Mouse (Mus musculus) E14TG2a.4 (cell line): ENCODE measurements around the gene Gm609.

ENCODE experiments used
- H3K27me3 ChIP-seq: 2 replicates; pipeline ENCODE4 v1.6.1; 2014; ENCODE audit warnings: low read length, control low read depth; ENCODE audit not compliant: insufficient read depth
- H3K36me3 ChIP-seq: 2 replicates; pipeline ENCODE4 v1.6.1; 2014; ENCODE audit warnings: low read length, control low read depth; ENCODE audit not compliant: insufficient read depth
- H3K4me1 ChIP-seq: replicated peaks from 2 replicates; pipeline ENCODE4 v1.6.1; 2014; ENCODE audit warnings: low read depth, low read length, control low read depth
- H3K4me3 ChIP-seq: replicated peaks from 2 replicates; pipeline ENCODE4 v1.5.1; 2014; ENCODE audit warnings: mild to moderate bottlenecking, low read length
- H3K9me3 ChIP-seq: 2 replicates; pipeline ENCODE4 v1.6.1; 2014; ENCODE audit warnings: low read length, control low read depth
- CTCF ChIP-seq: conservative IDR thresholded peaks from 2 replicates; pipeline ENCODE4 v1.5.1; 2014; ENCODE audit warnings: low read length
- NANOG ChIP-seq: IDR thresholded peaks from 2 replicates; pipeline ENCODE4 v1.6.1; 2014; ENCODE audit warnings: borderline replicate concordance, low read length, mixed read lengths
- POU5F1 ChIP-seq: IDR thresholded peaks from 2 replicates; pipeline ENCODE4 v1.6.1; 2014; ENCODE audit warnings: low read length, borderline replicate concordance

The Gm609 gene

GRCm38 (mm10) chr16:45374074-45374473 lies 118.7 kb downstream of the Gm609 start:
- Histone ChIP-seq H3K4me1 (no peaks in the 10 kb centered on the region), H3K36me3 (no peaks in the 10 kb centered on the region), H3K4me3 (no peak overlapping the region), H3K27me3 (no peaks in the 10 kb centered on the region), H3K9me3 (no peaks in the 10 kb centered on the region)
- no peak for TF ChIP-seq NANOG

DNA sequence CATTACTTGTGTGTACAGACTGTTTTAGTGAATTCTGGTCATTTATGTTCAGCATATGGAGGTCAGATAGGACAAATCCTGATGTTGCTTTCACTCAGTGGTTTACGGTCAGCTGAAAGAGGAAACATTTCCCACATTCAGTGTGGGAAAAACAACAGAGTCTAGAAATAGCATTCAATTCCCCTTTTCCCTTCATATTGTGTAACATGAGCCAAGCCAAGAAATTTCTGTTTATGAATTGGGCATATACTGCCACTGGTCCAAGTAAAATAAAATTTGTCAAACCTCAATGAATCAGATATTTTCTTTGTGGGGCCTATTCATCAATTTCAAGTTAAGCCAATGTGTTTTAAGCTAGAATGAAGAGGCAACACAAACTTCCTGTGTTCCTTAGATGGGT lies 121.7 kb downstream of the Gm609 start:
- no peaks in the 10 kb centered on the region for H3K4me1 ChIP-seq
- no peaks in the 10 kb centered on the region for H3K27me3 ChIP-seq
- no peaks in the 10 kb centered on the region for H3K9me3 ChIP-seq
- no peak for TF ChIP-seq NANOG
- TF ChIP-seq POU5F1 = no peak
- no peak for TF ChIP-seq CTCF
- no peak overlapping the region for H3K4me3 ChIP-seq
- H3K36me3 ChIP-seq = no peaks in the 10 kb centered on the region

GRCm38 (mm10) chr16:45369285-45369965 lies 123.3 kb downstream of the Gm609 start:
- Histone ChIP-seq H3K36me3 (no peaks in the 10 kb centered on the region), H3K4me3 (no peak overlapping the region), H3K4me1 (no peaks in the 10 kb centered on the region), H3K27me3 (no peaks in the 10 kb centered on the region), H3K9me3 (no peaks in the 10 kb centered on the region)
- TF ChIP-seq POU5F1 = no peak
- TF ChIP-seq CTCF = no peak
- no peak for TF ChIP-seq NANOG

DNA sequence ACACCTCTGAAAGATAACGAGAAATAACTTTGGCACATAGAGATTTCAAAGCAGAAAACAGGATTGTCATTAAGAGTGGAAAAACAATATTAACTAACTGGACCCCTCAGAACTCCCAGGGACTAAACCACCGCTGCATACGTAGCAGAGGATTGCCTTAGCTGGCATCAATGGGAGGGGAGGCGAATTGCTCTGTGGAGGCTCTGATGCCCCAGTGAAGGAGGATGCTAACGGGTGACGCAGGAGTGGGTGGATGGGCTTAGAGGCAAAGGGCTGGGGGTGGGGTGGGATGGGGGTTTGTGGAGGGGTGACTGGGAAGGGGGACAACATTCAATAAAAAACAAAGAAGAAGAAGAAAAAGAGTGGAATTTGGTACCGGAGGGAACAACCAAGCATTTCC lies 126.7 kb downstream of the Gm609 start:
- Histone ChIP-seq H3K4me1 (no peaks in the 10 kb centered on the region), H3K27me3 (no peaks in the 10 kb centered on the region), H3K36me3 (no peaks in the 10 kb centered on the region), H3K9me3 (no peaks in the 10 kb centered on the region), H3K4me3 (no peak overlapping the region)
- TF ChIP-seq NANOG (no peak), CTCF (no peak), POU5F1 (no peak)

GRCm38 (mm10) chr16:45365353-45365752 lies 127.4 kb downstream of the Gm609 start:
- no peaks in the 10 kb centered on the region for H3K27me3 ChIP-seq
- no peak overlapping the region for H3K4me3 ChIP-seq
- no peaks in the 10 kb centered on the region for H3K9me3 ChIP-seq
- H3K4me1 ChIP-seq = no peaks in the 10 kb centered on the region
- no peaks in the 10 kb centered on the region for H3K36me3 ChIP-seq
- TF ChIP-seq NANOG = no peak

GRCm38 (mm10) chr16:45364627-45365026 lies 128.1 kb downstream of the Gm609 start:
- no peaks in the 10 kb centered on the region for H3K36me3 ChIP-seq
- no peaks in the 10 kb centered on the region for H3K27me3 ChIP-seq
- H3K9me3 ChIP-seq = no peaks in the 10 kb centered on the region
- H3K4me1 ChIP-seq = no peaks in the 10 kb centered on the region
- TF ChIP-seq CTCF = no peak
- TF ChIP-seq POU5F1 = no peak
- TF ChIP-seq NANOG = no peak
- no peak overlapping the region for H3K4me3 ChIP-seq

GRCm38 (mm10) chr16:45363480-45364045 lies 129.2 kb downstream of the Gm609 start:
- Histone ChIP-seq H3K27me3 (no peaks in the 10 kb centered on the region), H3K4me1 (no peaks in the 10 kb centered on the region), H3K4me3 (no peak overlapping the region), H3K36me3 (no peaks in the 10 kb centered on the region), H3K9me3 (no peaks in the 10 kb centered on the region)
- TF ChIP-seq POU5F1 (no peak), CTCF (no peak)
